In the genomic region with DNA sequence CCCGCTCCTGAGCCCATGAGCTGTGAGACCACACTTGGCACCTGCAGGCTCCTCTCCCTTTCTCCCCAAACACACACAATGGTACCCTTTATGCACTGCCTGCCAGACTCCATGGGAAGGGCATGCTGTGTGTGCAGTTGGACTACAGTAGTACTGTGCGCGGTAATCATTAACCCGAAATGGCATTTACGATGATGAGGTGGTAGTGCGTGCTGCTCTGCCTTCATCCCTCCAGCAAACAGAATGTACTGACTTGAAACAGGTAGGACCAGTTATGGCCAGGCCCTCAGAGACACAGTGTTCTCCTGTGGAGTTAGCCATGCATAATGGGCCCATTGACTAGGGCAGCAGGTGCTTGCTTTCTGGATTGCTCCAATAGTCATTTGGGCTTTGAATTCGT, we compare ENCODE assay signal across 12 mouse cellular contexts.
DNase-seq lines count a peak whose midpoint lies in the region; ATAC-seq and TF ChIP-seq lines count a peak whose summit lies in the region.
"Had no signal": no experiment of that assay in that cellular context is flagged by ENCODE, and none has a peak within 500 bp of the region (broad histone marks: within the 10 kb centered on the region; RNA-seq: fewer than 3 reads in every experiment).

No protein-coding gene starts in this region.

- H3K27me3 ChIP-seq in megakaryocyte, embryonic 14.5 days (replicated peaks): peaks cover 67% of the 10 kb centered on the region
- H3K27me3 ChIP-seq in limb, embryonic 15.5 days: no peaks in the 10 kb centered on the region
- no peaks in the 10 kb centered on the region for H3K27me3 ChIP-seq in stomach, postnatal 0 days (ENCODE audit: control insufficient read depth, insufficient read depth, low read length)

- DNase-seq in kidney, adult 8-10 months: peak; percentile 73 to 90
- peak; percentile 82 for DNase-seq in stomach, postnatal 0 days (ENCODE audit: low spot score)
- DNase-seq in ovary, postnatal 36 days (ENCODE audit: low spot score): no peak
- no peak for DNase-seq in heart, adult 9 months (ENCODE audit: low spot score in 2 of 2)
- DNase-seq in adrenal gland, adult 18-20 months (ENCODE audit: low spot score in 2 of 2): no peak
- DNase-seq: adrenal gland, postnatal 25 days; gastrocnemius, postnatal 25 days had no signal

- H3K9ac ChIP-seq in limb, embryonic 15.5 days: no peak overlapping the region
- H3K9ac ChIP-seq in stomach, postnatal 0 days (ENCODE audit: low read length): no peak overlapping the region

- H3K4me1 ChIP-seq in megakaryocyte, embryonic 14.5 days: peaks cover 40% of the 10 kb centered on the region
- no peaks in the 10 kb centered on the region for H3K4me1 ChIP-seq in limb, embryonic 15.5 days
- no peaks in the 10 kb centered on the region for H3K4me1 ChIP-seq in stomach, postnatal 0 days (replicated peaks; ENCODE audit: control insufficient read depth, insufficient read depth)

- no peaks in the 10 kb centered on the region for H3K36me3 ChIP-seq in megakaryocyte, embryonic 14.5 days (replicated peaks; ENCODE audit: low read length)
- no peaks in the 10 kb centered on the region for H3K36me3 ChIP-seq in limb, embryonic 15.5 days
- H3K36me3 ChIP-seq in stomach, postnatal 0 days (ENCODE audit: control insufficient read depth, insufficient read depth, low read length): no peaks in the 10 kb centered on the region

- H3K4me2 ChIP-seq in limb, embryonic 15.5 days: no peak overlapping the region
- H3K4me2 ChIP-seq in stomach, postnatal 0 days (replicated peaks; ENCODE audit: low read depth): no peak overlapping the region

- H3K9me3 ChIP-seq in megakaryocyte, embryonic 14.5 days: no peaks in the 10 kb centered on the region
- no peaks in the 10 kb centered on the region for H3K9me3 ChIP-seq in limb, embryonic 15.5 days
- H3K9me3 ChIP-seq in stomach, postnatal 0 days (ENCODE audit: control insufficient read depth, low read length): no peaks in the 10 kb centered on the region

- TF ChIP-seq EP300 in stomach, postnatal 0 days (optimal IDR thresholded peaks at IDR 0.05): peak; percentile 90

- H3K27ac ChIP-seq in limb, embryonic 15.5 days: no peak overlapping the region
- peak overlapping the region; percentile 82 for H3K27ac ChIP-seq in stomach, postnatal 0 days (replicated peaks)

- no peak for ATAC-seq in megakaryocyte, adult 5-6 weeks (ENCODE audit: poor library complexity, severe bottlenecking)
- ATAC-seq in limb, embryonic 15.5 days (ENCODE audit: insufficient number of reproducible peaks, low FRiP score, low TSS enrichment, low read depth): peak; percentile 63
- peak; percentile 99 for ATAC-seq in stomach, postnatal 0 days (ENCODE audit: low FRiP score, low TSS enrichment)
- ATAC-seq: forebrain, embryonic 14.5 days had no signal

- WGBS in limb, embryonic 15.5 days: 60% methylated on average over 7 of the region's 7 CpGs
- 63% methylated on average over 7 of the region's 7 CpGs for WGBS in stomach, postnatal 0 days

- TF ChIP-seq CTCF in stomach, postnatal 0 days (IDR thresholded peaks at IDR 0.05; ENCODE audit: low read depth): no peak

- H3K4me3 ChIP-seq in megakaryocyte, embryonic 14.5 days (replicated peaks): peak overlapping the region; percentile 0
- H3K4me3 ChIP-seq in limb, embryonic 15.5 days: no peak overlapping the region
- H3K4me3 ChIP-seq in stomach, postnatal 0 days (ENCODE audit: low read depth, low read length): no peak overlapping the region
- H3K4me3 ChIP-seq: myocyte had no signal

Comparison
In these comparisons a context has a peak if more than half of its experiments do, and no peak if none do; other contexts are left out.
1. DNase-seq: peak in kidney, adult 8-10 months (2 of 2) and stomach, postnatal 0 days (single experiment); none in ovary, postnatal 36 days (single experiment), heart, adult 9 months (0 of 2) and adrenal gland, adult 18-20 months (0 of 2).